Mouse (Mus musculus): Measurements from ENCODE around the gene Ier5l.

DNA sequence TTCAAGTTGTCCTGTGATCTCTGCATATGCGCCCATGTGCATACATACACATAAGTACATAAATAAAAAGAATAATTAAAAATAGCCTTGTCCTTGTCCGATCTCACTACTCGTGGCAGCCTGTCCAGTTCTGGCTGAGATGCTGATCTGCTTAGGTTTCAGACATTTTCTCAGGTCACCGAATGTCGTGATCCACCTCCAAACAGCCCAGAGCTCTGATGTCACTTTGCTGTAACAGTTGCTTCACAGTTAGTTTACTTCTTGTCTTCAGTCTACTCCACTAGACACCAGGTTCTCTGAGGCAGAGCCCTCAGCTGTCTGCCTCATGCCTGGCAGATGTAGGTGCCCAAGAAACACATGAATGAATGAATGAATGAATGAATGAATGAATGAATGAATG is 9.6 kb downstream of the Ier5l start:
- TF ChIP-seq GATA1 (IDR thresholded peaks at IDR 0.05; ENCODE audit: borderline replicate concordance, low read length) (no peak), FLI1 (IDR thresholded peaks at IDR 0.05; ENCODE audit: low read length) (no peak)
